Mouse (Mus musculus) urinary bladder, adult 18-20 months (tissue): ENCODE results near the gene Itgb8.

Experiments
- DNase-seq, 2 experiments: peaks; one replicate each; pipeline ENCODE4 v3.0.0; 2022; ENCODE audit warnings: low spot score in 2 of 2, mixed read lengths in 2 of 2

The Itgb8 gene

GRCm38 (mm10) chr12:119209384-119210072 is 29.1 kb downstream of the Itgb8 start:
- DNase-seq, result no peak

- DNase-seq, result no peak
Observed at GRCm38 (mm10) chr12:119207464-119207801, 31.2 kb downstream of the Itgb8 start.

- DNase-seq, result no peak
Observed at GRCm38 (mm10) chr12:119206711-119207463, 31.7 kb downstream of the Itgb8 start.

GRCm38 (mm10) chr12:119204411-119204810 is 34.2 kb downstream of the Itgb8 start:
- no peak for DNase-seq

- DNase-seq, result no peak
Observed at GRCm38 (mm10) chr12:119202766-119203165, 35.8 kb downstream of the Itgb8 start.

- no peak for DNase-seq
Observed at GRCm38 (mm10) chr12:119195145-119195544, 43.5 kb downstream of the Itgb8 start.

- DNase-seq, result no peak
Observed at GRCm38 (mm10) chr12:119189814-119190213, 48.8 kb downstream of the Itgb8 start.

- DNase-seq, result no peak
Observed at GRCm38 (mm10) chr12:119185441-119185840, 53.2 kb downstream of the Itgb8 start.

- no peak for DNase-seq
Observed at GRCm38 (mm10) chr12:119182215-119182924, 56.2 kb downstream of the Itgb8 start.

GRCm38 (mm10) chr12:119176017-119176416 is 62.6 kb downstream of the Itgb8 start:
- DNase-seq, result no peak

GRCm38 (mm10) chr12:119169828-119170539 is 68.6 kb downstream of the Itgb8 start:
- DNase-seq, result no peak

GRCm38 (mm10) chr12:119169143-119169542 is 69.5 kb downstream of the Itgb8 start:
- DNase-seq, result no peak

GRCm38 (mm10) chr12:119165115-119165514 is 73.5 kb downstream of the Itgb8 start:
- no peak for DNase-seq

GRCm38 (mm10) chr12:119164672-119165071 is 73.9 kb downstream of the Itgb8 start:
- DNase-seq, result no peak

- DNase-seq, result peak in 1 of 2 experiments; percentile 2
Observed at GRCm38 (mm10) chr12:119164176-119164575, 74.4 kb downstream of the Itgb8 start.

GRCm38 (mm10) chr12:119160786-119161185 is 77.8 kb downstream of the Itgb8 start:
- no peak for DNase-seq

- DNase-seq, result no peak
Observed at GRCm38 (mm10) chr12:119159254-119159933, 79.2 kb downstream of the Itgb8 start.

GRCm38 (mm10) chr12:119157686-119158085 is 80.9 kb downstream of the Itgb8 start:
- no peak for DNase-seq

GRCm38 (mm10) chr12:119157068-119157467 is 81.5 kb downstream of the Itgb8 start:
- DNase-seq, result no peak

- DNase-seq, result no peak
Observed at GRCm38 (mm10) chr12:119155566-119155965, 83.0 kb downstream of the Itgb8 start.

GRCm38 (mm10) chr12:119150956-119151355 is 87.6 kb downstream of the Itgb8 start:
- DNase-seq, result no peak
